Mouse (Mus musculus): ENCODE data around the gene Nkx2-3.

Nkx2-3 gene

GRCm38 (mm10) chr19:43612051-43612450 is at the start of gene Nkx2-3:
Gene Nkx2-3 (plus strand): TSS chr19:43612325.
- peak; percentile 54 for DNase-seq

DNA sequence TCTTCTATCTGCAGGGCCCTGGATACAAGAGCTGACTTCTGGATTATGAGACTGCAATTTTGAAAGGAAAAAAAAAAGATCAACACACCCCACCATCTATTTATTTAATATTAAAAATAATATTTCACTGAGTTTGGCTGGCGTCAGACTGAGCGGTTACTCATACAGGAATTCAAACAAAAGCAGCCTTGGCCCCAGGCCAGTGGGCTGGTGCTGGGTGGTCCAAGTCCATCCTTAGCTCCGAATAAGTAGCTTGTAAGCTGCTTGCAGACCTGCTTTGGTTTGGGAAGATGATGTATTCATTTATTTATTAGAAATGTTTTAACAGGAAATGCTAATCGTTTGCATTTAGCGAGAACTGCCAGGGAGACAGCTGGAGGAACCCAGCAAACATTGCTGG is 49.0 kb upstream of the Nkx2-3 start:
- DNase-seq = peak; percentile 70

DNA sequence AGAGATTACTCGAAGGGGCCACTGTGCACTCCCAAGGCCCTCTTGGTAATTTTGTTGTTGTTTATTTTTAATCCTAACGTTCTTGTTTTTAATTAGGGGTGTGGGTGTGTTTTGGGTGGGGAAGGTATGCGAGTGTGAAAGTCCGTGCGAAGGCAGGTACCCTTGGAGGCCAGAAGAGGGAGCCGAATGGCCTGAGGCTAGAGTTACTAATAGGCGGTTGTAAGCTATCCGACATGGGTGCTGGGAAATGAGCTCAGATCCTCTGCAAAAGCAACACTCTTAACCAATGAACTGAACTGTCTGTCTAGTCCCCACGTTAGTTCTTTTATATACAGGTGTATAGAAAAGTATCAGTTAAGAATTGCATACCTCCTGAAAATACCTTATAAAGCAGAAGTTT is 43.8 kb upstream of the Nkx2-3 start:
- no peak for DNase-seq

- DNase-seq = no peak
Measured at GRCm38 (mm10) chr19:43569133-43569532, 43.0 kb upstream of the Nkx2-3 start.

DNA sequence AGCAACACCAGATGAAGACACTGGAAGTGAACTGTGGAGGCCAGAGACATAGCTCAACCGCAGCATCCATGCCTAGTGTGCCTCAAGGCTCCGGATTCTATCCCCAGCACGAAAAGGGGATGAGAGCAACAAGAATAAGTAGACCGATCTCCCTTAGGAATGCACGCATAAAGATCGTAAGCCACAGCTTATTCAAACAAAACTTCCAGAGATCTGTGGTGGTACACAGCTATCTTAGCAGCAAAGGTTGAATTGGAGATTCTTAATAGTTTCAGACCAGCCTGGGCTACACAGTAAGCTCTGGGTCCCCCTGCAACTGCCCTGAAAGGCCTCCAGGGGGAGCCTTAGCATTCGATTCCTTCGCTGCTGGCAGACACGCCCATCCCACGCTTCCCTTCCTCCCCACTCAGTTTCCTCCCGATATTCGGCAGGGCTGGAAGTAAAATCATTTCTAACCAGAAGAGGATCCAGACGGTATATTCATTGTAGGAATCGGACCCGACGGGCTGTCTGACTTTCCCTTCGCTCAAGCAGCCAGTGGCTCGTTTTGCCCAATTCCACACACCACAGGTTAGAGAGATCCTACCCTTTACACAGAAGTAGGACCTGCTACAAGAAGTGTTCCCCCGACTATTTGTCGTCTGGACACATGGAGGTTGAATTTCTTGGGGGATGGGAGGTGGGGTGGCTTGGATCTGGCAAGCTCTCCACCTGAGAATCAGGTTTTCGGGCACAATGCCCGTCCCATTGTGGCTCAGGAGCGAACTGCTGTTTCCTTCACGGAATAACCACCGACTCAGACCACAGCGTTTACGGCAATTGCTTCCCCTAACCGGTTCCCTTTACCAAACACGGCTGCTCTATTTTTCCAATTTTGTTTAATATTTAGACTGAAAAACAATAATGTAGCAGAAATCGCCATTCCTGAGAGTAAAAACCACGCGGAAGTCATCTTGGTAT is 41.0 kb upstream of the Nkx2-3 start:
- peak; percentile 86 for DNase-seq

DNA sequence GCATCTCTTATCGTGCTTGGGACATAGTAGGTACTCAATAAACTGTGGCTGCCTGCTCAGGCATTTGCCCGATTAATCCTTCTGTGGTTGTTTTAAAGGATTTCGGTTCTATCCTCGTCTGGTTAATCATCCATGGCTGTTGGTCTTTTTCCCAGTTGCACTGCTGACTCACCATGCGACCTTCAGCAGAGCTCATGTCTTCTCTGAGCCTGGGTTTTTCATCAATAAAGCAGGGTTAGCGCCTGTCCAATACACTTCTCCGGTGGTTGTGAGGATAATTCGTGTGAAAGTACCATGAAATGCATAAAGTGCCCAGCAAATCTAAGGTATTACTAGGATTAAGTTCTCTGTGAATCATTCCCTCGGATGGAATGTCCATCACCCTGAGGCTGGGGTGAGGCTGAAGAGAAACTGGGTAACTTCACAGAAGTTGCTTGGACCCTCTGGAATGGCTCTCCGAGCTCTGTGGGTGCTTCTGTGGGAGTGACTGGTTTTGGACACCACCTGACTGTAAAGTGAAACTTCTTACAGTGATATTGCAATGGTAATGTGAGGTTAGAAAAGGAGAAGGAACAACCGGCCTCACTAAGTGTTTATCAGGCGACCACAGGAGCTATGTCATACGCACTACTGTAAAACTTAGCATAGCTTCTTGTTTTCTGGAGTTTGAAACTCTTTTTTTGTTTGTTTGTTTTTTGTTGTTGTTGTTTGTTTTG is 32.9 kb upstream of the Nkx2-3 start:
- no peak for DNase-seq

- no peak for DNase-seq
Measured at GRCm38 (mm10) chr19:43581185-43581584, 30.9 kb upstream of the Nkx2-3 start.

GRCm38 (mm10) chr19:43583192-43583591 is 28.9 kb upstream of the Nkx2-3 start:
- no peak for DNase-seq

DNA sequence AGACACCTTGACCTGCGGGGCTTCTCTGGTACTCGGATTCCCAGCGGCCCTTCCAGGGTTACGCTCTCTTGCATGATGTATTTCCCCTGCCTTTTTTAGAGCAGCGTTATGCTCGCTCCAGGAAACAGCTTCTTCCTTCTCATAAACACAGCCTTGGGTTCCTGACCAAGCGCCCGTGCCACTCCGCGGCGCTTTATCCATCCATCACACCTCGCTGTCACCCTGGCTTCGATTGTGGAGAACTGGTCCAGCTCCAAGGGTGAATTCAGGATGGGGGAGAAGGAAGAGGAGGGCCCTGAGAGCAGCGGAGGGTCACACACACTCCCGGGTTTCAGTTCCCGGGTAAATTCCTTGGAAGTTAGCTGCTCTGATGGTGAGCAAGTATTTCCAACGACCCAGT is 28.5 kb upstream of the Nkx2-3 start:
- DNase-seq = peak; percentile 43

- DNase-seq = peak; percentile 65
Measured at GRCm38 (mm10) chr19:43584788-43585187, 27.3 kb upstream of the Nkx2-3 start.

- no peak for DNase-seq
Measured at GRCm38 (mm10) chr19:43592026-43592425, 20.1 kb upstream of the Nkx2-3 start.

GRCm38 (mm10) chr19:43596981-43597380 is 15.1 kb upstream of the Nkx2-3 start:
- DNase-seq = no peak

GRCm38 (mm10) chr19:43598741-43599660 is 13.1 kb upstream of the Nkx2-3 start:
- DNase-seq = no peak

DNA sequence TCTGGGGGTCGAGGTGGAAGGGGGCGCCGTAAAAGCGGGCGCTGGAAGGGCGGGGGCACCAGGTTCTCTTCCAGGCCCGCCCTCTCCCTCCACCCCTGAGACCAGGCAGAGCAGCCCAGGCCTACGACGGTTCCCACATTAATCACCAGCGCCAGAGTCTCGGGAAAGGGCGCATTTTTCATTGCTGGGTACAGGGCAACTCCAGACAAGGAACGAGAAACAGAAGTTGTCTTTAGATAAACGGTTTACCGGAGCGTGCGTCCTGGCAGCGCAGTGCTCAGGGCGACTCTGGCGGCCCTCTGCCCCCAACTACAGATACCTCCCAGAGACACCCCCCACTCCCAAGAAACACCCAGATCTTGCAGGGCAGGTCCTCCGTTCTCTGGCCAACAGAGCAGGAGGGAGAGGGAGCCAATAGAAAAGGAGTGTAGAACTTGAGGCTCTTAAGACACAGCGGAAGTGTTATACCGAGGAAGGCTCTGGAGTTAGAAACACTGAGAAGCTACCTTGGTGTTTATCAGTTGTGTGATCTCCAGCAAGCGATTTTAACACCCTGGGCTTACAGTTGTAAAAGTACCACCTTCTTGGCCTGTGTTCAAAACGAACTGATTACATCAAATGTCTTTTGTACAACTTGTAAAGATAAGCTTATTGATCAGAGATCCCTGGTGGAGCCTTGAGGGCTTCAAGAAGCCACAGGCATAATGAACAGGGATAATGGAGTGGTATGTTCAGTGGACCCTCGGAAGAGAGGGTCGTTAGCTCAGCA is 12.2 kb upstream of the Nkx2-3 start:
- DNase-seq = no peak

DNA sequence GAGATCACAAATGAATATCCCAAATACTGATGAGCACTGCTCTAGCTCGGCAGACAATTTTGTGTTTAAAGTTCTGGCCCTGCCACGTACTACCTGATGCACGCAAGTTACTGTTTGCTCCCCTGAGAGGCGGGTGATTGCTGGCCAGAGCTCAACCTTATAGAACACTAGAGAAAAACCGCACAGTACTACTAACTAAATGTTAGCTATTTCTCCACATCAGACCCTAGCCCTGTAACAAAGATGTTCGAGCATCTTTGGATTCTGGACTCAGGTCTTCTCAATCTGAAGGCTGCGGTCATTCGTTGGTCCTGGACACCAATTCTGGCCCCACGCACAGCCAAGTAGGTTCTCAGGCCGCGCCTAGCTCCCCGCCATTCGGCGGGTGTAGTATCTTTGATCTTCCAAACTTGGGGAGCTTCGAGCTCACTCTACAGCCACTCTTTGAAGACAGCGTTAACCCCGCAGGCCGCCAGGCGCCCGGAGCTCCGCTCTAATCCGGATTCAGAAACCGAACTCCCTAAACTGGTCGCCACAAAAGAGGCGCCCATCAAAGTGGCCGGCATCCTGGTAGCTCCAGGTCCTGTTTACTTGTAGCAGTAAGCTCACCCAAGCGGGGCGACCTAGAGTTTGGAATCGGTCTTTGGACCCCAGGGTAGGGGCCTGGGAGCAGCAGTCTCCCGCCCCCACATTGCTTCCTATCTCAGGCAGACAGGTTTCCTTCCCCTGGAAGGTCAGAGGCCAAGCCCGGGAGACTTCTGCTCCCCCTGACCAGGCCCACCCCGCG is 11.4 kb upstream of the Nkx2-3 start:
- no peak for DNase-seq

GRCm38 (mm10) chr19:43601440-43601839 is 10.7 kb upstream of the Nkx2-3 start:
- no peak for DNase-seq

DNA sequence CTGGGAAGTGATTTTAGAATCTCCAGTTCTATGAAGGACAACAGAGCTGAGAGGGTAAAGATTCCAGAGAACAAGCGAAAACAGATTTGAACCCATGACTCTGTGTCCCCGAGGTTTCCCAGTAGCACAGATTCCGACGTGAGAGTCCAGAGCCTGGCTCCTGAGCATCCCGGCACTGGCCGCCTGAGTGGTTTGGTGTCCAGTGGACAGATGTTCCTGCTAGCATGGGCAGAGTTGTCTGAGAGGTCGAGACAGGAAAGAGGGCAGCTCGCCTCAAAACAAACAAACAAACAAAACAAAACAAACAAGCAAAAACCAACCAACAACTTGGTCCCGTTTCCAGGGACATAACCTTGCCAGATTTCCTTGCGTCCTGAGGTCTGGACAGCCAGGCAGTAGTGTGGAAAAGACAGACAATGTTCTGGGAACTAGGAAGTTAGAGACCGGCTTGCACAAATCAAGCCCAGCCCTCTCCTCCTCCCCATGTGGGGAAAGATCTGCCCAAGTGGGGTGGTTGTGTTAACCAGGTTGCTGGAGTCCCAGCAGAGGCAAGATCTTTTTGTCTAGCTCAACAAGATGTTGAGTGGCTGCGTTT is 10.0 kb upstream of the Nkx2-3 start:
- DNase-seq = no peak

DNA sequence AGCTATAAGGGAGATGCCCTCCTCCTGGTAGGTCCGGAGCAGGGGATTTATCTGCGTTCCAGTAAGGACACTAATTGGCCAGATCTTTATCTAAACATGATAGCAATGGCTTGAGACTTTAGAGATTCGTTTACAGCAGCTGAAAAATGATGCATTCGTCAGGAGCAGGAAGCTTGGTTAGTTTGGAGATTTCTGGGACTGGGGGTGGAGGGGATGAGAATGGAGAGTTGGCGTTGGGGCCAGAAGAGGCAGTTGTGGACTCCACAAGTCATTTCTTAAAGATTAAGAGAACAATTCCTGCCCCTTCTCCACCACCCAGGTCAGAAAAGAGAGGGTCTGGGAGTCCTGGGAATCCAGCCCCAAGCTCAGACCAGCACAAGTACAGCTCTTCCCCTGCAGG is 8.6 kb upstream of the Nkx2-3 start:
- no peak for DNase-seq

DNA sequence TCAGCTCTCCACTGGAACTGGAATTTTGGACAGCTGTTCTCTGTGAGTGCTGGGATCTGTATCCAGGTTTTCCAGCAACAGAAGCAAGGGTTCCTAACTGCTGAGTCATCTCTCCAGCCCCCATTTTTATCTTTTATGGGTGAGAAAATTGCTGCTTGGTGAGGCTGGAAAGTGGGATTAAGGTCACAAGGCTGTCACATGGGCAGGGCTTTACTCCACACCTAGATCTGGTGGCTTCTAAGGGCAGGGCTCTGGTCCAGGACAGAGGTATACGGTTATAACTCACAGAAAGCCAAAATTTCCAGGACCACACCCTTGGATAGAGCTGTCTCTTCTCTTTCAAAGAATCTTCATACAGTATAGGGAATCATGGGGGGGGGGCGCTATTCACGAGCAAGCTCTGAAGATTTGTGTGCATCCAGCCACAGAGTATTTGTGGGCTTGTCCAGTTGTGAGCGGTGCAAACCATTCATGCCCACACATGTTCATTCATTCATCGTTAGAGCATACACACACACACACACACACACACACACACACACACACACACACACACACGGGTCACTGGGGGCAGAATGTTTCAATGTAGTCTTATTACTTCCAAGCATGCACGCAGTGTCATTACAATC is 7.5 kb upstream of the Nkx2-3 start:
- no peak for DNase-seq

All from lung, postnatal 10 days (tissue).